Mouse (Mus musculus) C2C12 (cell line): ENCODE measurements around the gene Gm20388.

Source experiments
- CTCF ChIP-seq: IDR thresholded peaks from one replicate; pipeline ENCODE4 v1.5.1; 2011; ENCODE audit not compliant: control insufficient read depth, insufficient read depth, insufficient read length
- MYOD1 ChIP-seq: IDR thresholded peaks from one replicate; pipeline ENCODE4 v1.6.1; 2011; ENCODE audit warnings: low read depth; ENCODE audit not compliant: control insufficient read depth, insufficient read length
- MYOG ChIP-seq: IDR thresholded peaks from one replicate; pipeline ENCODE4 v1.6.1; 2011; ENCODE audit not compliant: control insufficient read depth, insufficient read length; ENCODE audit errors: extremely low read depth

DNA sequence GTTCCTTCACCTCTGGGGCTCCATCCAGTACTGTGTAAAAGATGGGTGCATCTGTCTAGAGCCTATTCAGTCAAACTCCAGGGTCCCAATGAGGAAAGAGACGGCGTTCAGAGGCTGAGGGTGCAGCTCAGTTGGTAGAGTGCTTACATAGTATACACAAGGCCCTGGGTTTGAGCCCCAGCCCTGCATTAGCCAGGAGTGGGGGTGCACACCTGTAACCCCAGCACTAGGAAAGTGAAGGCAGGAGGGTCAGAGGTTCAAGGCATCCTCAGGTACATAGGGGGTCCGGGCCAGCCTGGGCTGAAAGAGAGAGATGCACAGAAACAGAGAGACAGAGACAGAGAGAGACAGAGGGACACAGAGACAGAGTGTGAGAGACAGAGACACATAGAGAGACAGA lies 302.6 kb downstream of the Gm20388 start:
- TF ChIP-seq CTCF: no peak
- TF ChIP-seq MYOD1: no peak
- no peak for TF ChIP-seq MYOG
